Mouse (Mus musculus) R1 (cell line): ENCODE data around the gene Actg2.
A peak's percentile ranks its signal among the peaks of the same experiment; 100 is the strongest.

Source experiments
- DNase-seq: peaks from one replicate; pipeline ENCODE4 v3.0.0-alpha.2; 2018; ENCODE audit warnings: low read depth, low spot score

Actg2 gene

GRCm38 (mm10) chr6:83479193-83479592, 56.9 kb downstream of the Actg2 start:
- no peak for DNase-seq

- no peak for DNase-seq
Observed at GRCm38 (mm10) chr6:83478628-83479027, 57.4 kb downstream of the Actg2 start.

GRCm38 (mm10) chr6:83478217-83478616, 57.8 kb downstream of the Actg2 start:
- DNase-seq, result peak; percentile 43

GRCm38 (mm10) chr6:83475431-83475830, 60.6 kb downstream of the Actg2 start:
- DNase-seq, result no peak

GRCm38 (mm10) chr6:83473240-83473639, 62.8 kb downstream of the Actg2 start:
- DNase-seq, result no peak

GRCm38 (mm10) chr6:83471739-83472138, 64.3 kb downstream of the Actg2 start:
- DNase-seq, result no peak

GRCm38 (mm10) chr6:83464011-83464410, 72.1 kb downstream of the Actg2 start:
- DNase-seq, result no peak
